Mouse (Mus musculus) T-helper 17 cell (primary cell): ENCODE measurements around the gene Exog.

Experiments used
- in situ Hi-C, 2 experiments: fragments of 300-600 bp; cut with MboI, MseI; formaldehyde crosslinking; loops; 1 replicate in 1 of 2; 2 replicates in 1 of 2; pipeline ENCODE4 v1.15.1; 2025; ENCODE audit warnings: high pct_unique_total_duplicates in 2 of 2

The Exog gene

GRCm38 (mm10) chr9:119498885-119499284, 54.1 kb downstream of the Exog start:
- in situ Hi-C loops, result no loop called here

DNA sequence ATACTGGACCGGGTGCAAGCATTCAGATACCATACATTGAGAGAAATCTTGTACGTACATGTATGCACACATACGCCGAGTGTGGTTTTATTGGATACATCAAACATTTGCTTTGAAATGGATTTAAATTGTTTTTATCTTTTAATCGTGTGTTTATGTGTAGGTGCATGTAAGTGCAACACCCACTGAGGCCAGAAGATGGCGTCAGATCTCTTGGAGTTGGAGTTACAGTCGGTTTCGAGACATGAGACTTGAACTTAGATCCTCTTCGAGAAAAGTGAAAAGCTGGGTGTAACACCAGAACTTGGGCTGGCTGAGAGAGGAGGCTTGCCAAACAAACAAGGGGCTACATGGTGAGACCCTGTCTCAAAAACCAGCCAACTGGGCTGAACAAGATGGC, 58.9 kb downstream of the Exog start:
- in situ Hi-C loops, result loop anchor here in 1 of 2 experiments (25.0 kb wide), 1 partner anchor 2009 kb away; no protein-coding TSS in a partner anchor

DNA sequence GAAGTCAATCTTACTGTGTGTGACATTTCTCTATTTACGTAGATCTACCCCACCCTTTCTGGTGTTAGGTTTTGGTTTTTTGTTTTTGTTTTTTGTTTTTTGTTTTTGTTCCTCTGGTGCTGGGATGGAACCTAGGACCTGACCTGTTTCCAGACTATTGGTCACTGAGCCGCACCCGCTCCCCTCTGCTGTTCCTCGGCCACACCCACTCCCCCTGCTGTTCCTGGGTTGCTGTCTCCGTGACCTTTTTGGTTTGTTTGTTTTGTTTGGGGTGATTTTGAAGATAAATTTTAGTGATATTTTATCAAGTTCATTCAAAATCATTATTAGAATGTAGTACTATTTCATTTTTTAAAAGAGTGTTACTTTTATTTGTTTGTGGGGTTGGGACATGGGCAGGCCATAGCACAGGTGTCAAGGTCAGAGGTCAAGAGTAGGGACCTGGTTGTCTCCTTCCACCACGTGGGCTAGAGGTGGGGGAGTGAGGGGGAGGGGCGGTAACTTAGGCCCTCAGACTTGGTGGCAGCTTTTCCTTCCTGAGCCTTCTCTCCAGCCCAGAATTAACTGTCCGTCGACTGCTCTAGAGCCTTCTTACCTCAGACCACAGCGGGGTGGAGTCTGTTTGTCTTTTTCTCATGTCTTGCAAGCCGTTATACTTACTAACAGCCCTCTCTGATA, 60.4 kb downstream of the Exog start:
- in situ Hi-C loops, result loop anchor here in 1 of 2 experiments (25.0 kb wide), 1 partner anchor 2007 kb away; no protein-coding TSS in a partner anchor

DNA sequence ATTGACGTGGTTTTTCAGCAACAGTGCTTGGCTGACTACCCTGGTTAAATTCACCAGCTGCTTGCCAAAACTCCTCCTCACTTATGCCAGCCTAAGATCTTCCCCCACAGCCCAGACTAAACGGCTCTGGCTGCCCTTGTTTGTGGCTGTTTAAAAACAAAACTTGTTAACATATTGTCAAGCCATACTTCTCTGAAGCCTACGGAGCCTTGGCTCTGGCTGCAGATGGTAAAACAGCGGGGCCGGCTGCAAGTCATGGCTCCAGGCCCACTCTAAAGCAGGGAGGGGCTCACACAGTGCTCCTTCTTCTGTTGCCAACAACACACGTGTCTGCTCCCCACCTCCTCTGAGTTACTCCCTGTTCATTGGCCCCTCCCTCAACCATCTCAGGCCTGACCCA, 66.2 kb downstream of the Exog start:
- in situ Hi-C loops, result loop anchor here in 1 of 2 experiments (25.0 kb wide), 1 partner anchor 2001 kb away; no protein-coding TSS in a partner anchor

DNA sequence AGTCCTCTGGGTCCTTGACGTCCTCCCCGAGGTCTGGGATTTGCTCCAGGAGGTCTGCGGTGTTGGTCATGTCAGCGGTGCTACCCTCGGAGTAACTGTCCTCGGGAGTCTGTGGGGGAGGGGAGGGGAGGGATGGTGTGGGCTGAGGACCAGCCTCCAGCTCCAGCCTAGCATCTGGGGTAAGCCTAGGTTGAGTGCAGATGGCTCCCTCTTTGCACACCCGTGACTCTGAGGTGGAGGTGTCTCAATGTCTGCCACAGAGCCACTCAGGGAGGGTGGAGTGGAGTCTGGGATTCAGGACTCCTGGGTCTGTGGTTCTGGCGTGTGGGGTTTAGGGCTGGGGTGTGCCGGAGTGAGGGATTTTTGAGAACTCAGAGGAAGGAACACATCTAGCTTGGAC, 68.2 kb downstream of the Exog start:
- in situ Hi-C loops, result loop anchor here in 1 of 2 experiments (25.0 kb wide), 1 partner anchor 1999 kb away; no protein-coding TSS in a partner anchor

DNA sequence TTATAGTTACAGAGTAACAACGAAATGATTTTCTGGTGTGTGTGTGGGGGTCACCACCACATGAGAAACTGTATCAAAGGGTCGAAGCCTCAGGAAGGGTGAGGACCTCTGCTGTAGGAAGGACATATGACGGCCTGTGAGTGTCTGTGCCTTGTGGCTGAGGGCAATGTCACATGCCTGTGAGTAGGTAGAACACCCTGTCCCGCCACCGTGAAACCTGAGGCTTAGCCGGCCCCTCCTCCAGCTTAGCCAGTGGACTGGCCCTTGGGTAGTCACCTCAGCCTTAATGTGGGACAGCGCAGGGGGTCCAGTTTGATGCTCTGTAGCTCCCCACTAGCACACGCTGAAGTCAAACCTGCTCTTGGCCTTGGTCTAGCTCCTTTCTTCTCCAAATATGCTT, 69.1 kb downstream of the Exog start:
- in situ Hi-C loops, result loop anchor here in 1 of 2 experiments (25.0 kb wide), 1 partner anchor 1998 kb away; no protein-coding TSS in a partner anchor

GRCm38 (mm10) chr9:119514986-119515385, 70.2 kb downstream of the Exog start:
- in situ Hi-C loops, result loop anchor here in 1 of 2 experiments (25.0 kb wide), 1 partner anchor 1997 kb away; no protein-coding TSS in a partner anchor
